Mouse (Mus musculus): ENCODE data around the gene Nectin1. TPM values are rescaled to one million over a fixed set of nuclear protein-coding genes. Genes with fewer than 3 reads are reported as not detected.

Nectin1 gene
- polyA plus RNA-seq, 1 experiment from 2014 or later = 5.9 TPM

DNA sequence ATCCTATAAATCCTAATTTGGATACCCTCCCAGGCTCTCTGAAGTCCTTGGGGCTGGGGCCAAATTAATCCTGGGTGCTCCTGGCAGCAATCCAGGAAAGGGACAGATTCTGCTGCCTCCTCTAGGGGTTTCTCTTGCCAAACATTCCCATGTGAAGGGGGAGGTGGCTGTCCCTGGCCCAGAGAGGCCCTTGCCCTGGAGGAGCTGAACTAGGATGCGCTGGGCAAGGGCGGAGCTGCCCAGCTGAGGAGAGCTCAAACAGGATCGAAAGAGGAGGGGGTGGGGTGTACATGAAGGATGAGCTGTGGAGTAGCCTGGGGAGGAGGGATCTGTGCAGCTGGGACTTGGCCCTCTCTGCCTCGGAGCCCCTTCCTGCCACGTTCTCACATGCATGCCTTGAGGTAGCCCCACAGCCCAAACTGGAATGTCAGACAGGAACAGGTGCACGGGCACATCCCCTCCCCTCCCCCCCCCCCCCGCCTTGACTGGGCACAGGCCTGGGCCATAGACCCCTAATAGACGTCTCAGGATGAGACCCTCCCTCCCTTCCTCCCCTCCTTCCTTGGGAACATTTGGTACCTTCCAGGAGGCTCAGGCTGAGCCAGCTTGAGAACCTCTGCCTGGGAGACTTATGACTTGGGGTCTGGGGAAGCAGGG, 99.3 kb downstream of the Nectin1 start:
- Histone ChIP-seq H3K4me1 (replicated peaks; ENCODE audit: control insufficient read depth, insufficient read depth, low read length) (peaks cover 7% of the 10 kb centered on the region; the same call in 1 of the 2 replicates), H3K27ac (ENCODE audit: low read depth) (no peak overlapping the region), H3K9ac (ENCODE audit: low read length) (no peak overlapping the region), H3K9me3 (ENCODE audit: control insufficient read depth, low read length) (no peaks in the 10 kb centered on the region), H3K36me3 (ENCODE audit: control insufficient read depth, insufficient read depth, low read length) (no peaks in the 10 kb centered on the region), H3K4me3 (ENCODE audit: low read depth, low read length) (no peak overlapping the region), H3K27me3 (replicated peaks; ENCODE audit: control insufficient read depth, insufficient read depth, low read length) (peaks cover 16% of the 10 kb centered on the region), H3K4me2 (ENCODE audit: low read length) (peak overlapping the region; percentile 11; the same call in 1 of the 2 replicates)
- 5% methylated on average over 7 of the region's 8 CpGs for WGBS
- no peak for DNase-seq (ENCODE audit: low spot score)
- peak; percentile 53; the same call in 1 of the 2 replicates for ATAC-seq (replicated peaks; ENCODE audit: low FRiP score, low TSS enrichment, low read depth)

DNA sequence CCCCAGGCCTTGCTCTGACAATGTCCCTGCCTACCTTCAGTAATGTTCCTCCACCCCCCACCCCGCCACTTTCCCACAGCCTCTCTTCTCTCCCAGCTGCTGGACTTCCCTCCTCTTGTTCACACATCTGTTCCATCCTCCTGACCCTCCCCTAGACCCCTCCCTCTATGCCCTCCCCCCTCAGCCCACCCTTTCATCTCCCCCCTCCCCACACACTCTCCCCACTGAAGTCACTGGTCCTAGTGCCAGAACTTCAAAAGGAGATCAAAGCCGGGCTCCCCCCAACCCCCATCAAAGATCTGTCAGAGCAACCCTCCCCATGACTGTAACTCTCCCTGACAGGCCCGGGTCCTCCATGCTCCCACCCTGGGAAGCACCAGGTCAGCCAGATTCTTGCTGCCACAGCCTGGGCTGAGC, 99.9 kb downstream of the Nectin1 start:
- Histone ChIP-seq H3K36me3 (ENCODE audit: control insufficient read depth, insufficient read depth, low read length) (no peaks in the 10 kb centered on the region), H3K9me3 (ENCODE audit: control insufficient read depth, low read length) (no peaks in the 10 kb centered on the region), H3K9ac (ENCODE audit: low read length) (no peak overlapping the region), H3K4me3 (ENCODE audit: low read depth, low read length) (no peak overlapping the region), H3K4me1 (replicated peaks; ENCODE audit: control insufficient read depth, insufficient read depth, low read length) (peaks cover 7% of the 10 kb centered on the region; the same call in 1 of the 2 replicates), H3K27ac (ENCODE audit: low read depth) (no peak overlapping the region), H3K27me3 (replicated peaks; ENCODE audit: control insufficient read depth, insufficient read depth, low read length) (peaks cover 16% of the 10 kb centered on the region), H3K4me2 (ENCODE audit: low read length) (no peak overlapping the region)
- 7% methylated on average over 3 of the region's 3 CpGs for WGBS
- no peak for DNase-seq (ENCODE audit: low spot score)
- ATAC-seq (replicated peaks; ENCODE audit: low FRiP score, low TSS enrichment, low read depth) = no peak

DNA sequence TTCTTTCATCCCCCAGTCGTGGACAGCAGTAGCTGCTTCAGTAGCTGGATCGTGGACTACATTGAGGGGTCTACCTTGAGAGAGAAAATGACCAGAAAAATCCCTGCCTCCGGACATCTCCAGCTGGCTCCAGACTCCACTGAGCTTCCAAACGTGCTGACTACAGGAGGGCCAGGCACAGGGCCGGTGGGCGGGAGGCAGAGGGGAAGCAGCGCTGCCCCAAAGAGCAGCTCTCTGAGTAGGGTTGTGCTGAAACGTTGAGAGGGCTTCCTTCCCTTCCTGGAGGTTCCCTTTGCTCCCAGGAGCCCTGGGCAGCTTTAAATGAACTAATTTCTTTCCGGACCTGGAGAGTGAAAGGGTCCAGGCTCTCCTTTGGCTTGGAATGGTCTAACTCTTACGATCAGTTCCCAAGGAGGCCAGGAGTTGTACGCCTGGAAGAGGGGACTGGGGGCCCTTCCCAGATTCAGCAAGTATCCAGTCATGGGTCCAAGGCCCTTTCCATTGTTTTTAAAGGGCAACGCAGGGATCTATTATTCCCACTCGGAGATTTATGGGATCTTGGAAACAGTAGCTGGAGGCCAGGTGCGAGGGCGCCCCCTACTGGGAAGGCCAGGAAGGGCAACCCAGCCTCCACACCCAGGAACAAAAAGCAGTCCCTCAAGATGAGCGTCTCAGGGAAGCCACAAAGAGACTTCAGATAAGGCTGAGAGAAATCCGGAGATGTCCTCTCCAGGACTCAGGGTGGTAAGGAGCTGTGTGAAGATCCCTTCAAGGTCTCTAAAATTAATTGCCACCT, 102.1 kb downstream of the Nectin1 start:
- H3K9ac ChIP-seq (ENCODE audit: low read length) = no peak overlapping the region
- H3K36me3 ChIP-seq (ENCODE audit: control insufficient read depth, insufficient read depth, low read length) = no peaks in the 10 kb centered on the region
- H3K4me2 ChIP-seq (ENCODE audit: low read length) = no peak overlapping the region
- WGBS = 8% methylated on average over 17 of the region's 17 CpGs
- H3K27me3 ChIP-seq (replicated peaks; ENCODE audit: control insufficient read depth, insufficient read depth, low read length) = peaks cover 16% of the 10 kb centered on the region
- no peak for ATAC-seq (replicated peaks; ENCODE audit: low FRiP score, low TSS enrichment, low read depth)
- peak; percentile 83 for DNase-seq (ENCODE audit: low spot score)
- no peak overlapping the region for H3K27ac ChIP-seq (ENCODE audit: low read depth)
- H3K4me1 ChIP-seq (replicated peaks; ENCODE audit: control insufficient read depth, insufficient read depth, low read length) = peaks cover 7% of the 10 kb centered on the region; the same call in 1 of the 2 replicates
- no peaks in the 10 kb centered on the region for H3K9me3 ChIP-seq (ENCODE audit: control insufficient read depth, low read length)
- H3K4me3 ChIP-seq (ENCODE audit: low read depth, low read length) = no peak overlapping the region

DNA sequence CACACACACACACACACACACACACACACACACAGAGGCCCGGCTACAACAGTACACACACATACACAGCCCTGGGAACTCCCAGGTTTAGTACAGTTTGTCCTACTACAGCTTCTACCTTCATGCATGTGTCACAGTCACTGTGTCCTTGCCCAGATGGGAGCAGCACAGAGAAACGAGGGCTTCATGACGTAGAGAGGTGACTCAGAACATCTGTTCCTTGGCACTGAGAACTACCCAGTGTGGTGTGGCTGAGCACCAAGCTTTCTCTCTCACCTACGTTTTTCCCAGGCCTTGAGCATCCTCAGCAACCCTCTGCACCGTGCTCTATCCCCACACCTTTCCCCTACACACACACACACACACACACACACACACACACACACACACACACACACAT, 104.1 kb downstream of the Nectin1 start:
- no peak for ATAC-seq (replicated peaks; ENCODE audit: low FRiP score, low TSS enrichment, low read depth)

DNA sequence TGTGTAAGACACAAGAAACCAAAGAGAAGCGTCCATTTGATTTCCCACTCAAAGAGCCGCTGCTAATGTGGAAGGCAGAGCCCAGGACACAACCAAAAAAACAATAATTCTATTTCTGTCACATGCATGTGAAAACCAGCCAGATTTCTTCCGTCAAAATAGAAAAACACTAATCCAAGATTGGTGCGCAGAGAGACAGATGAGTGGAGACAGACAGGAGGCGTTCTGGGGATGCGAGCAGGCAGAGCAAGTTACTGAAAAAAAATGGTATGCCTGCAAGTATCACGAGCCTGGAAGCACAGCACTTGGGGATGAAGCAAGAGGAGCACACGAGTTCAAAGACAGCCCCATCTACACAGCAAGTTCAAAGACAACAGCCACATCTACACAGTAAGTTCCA, 106.5 kb downstream of the Nectin1 start:
- H3K4me2 ChIP-seq (ENCODE audit: low read length) = no peak overlapping the region
- H3K27ac ChIP-seq (ENCODE audit: low read depth) = no peak overlapping the region
- H3K4me3 ChIP-seq (ENCODE audit: low read depth, low read length) = no peak overlapping the region
- no peak overlapping the region for H3K9ac ChIP-seq (ENCODE audit: low read length)
- H3K9me3 ChIP-seq (ENCODE audit: control insufficient read depth, low read length) = no peaks in the 10 kb centered on the region
- DNase-seq (ENCODE audit: low spot score) (no peak), ATAC-seq (replicated peaks; ENCODE audit: low FRiP score, low TSS enrichment, low read depth) (no peak)
- peaks cover 6% of the 10 kb centered on the region for H3K27me3 ChIP-seq (replicated peaks; ENCODE audit: control insufficient read depth, insufficient read depth, low read length)
- H3K4me1 ChIP-seq (replicated peaks; ENCODE audit: control insufficient read depth, insufficient read depth, low read length) = no peaks in the 10 kb centered on the region
- no peaks in the 10 kb centered on the region for H3K36me3 ChIP-seq (ENCODE audit: control insufficient read depth, insufficient read depth, low read length)
- 72% methylated on average over 8 of the region's 8 CpGs for WGBS

More for the DNA sequence above, 104.1 kb downstream of the Nectin1 start:
- no peaks in the 10 kb centered on the region for H3K36me3 ChIP-seq (ENCODE audit: control insufficient read depth, insufficient read depth, low read length)
- no peak overlapping the region for H3K4me3 ChIP-seq (ENCODE audit: low read depth, low read length)
- 54% methylated on average over 5 of the region's 5 CpGs for WGBS
- H3K27me3 ChIP-seq (replicated peaks; ENCODE audit: control insufficient read depth, insufficient read depth, low read length) = peaks cover 16% of the 10 kb centered on the region
- no peak overlapping the region for H3K9ac ChIP-seq (ENCODE audit: low read length)
- H3K4me2 ChIP-seq (ENCODE audit: low read length) = no peak overlapping the region
- peaks cover 6% of the 10 kb centered on the region; the same call in 1 of the 2 replicates for H3K4me1 ChIP-seq (replicated peaks; ENCODE audit: control insufficient read depth, insufficient read depth, low read length)
- no peak overlapping the region for H3K27ac ChIP-seq (ENCODE audit: low read depth)
- no peaks in the 10 kb centered on the region for H3K9me3 ChIP-seq (ENCODE audit: control insufficient read depth, low read length)
- no peak for DNase-seq (ENCODE audit: low spot score)

DNA sequence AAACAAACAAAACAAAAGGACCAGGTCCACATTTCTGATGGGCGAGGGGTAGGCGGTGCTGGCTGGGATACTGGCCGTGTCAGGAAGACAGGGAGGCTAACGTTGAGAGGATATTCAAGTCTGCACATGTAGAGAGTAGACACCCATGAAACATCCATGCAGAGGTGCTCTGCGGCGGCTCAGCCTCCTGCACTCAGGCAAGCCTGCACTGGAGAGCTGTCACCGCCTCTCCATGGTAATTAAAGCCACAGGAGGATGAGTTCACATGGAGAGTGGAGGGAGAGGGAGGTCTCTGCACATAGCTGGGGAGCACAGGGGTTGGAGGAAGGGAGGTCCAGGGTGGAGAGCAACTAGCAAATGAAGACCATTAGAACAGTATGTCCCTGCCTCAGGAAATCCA, 107.4 kb downstream of the Nectin1 start:
- Histone ChIP-seq H3K9me3 (ENCODE audit: control insufficient read depth, low read length) (no peaks in the 10 kb centered on the region), H3K9ac (ENCODE audit: low read length) (no peak overlapping the region), H3K4me1 (replicated peaks; ENCODE audit: control insufficient read depth, insufficient read depth, low read length) (no peaks in the 10 kb centered on the region), H3K27me3 (replicated peaks; ENCODE audit: control insufficient read depth, insufficient read depth, low read length) (no peaks in the 10 kb centered on the region), H3K4me2 (ENCODE audit: low read length) (no peak overlapping the region), H3K27ac (ENCODE audit: low read depth) (no peak overlapping the region), H3K36me3 (ENCODE audit: control insufficient read depth, insufficient read depth, low read length) (no peaks in the 10 kb centered on the region), H3K4me3 (ENCODE audit: low read depth, low read length) (no peak overlapping the region)
- DNase-seq (ENCODE audit: low spot score) (no peak), ATAC-seq (replicated peaks; ENCODE audit: low FRiP score, low TSS enrichment, low read depth) (no peak)
- 74% methylated on average over 7 of the region's 7 CpGs for WGBS

DNA sequence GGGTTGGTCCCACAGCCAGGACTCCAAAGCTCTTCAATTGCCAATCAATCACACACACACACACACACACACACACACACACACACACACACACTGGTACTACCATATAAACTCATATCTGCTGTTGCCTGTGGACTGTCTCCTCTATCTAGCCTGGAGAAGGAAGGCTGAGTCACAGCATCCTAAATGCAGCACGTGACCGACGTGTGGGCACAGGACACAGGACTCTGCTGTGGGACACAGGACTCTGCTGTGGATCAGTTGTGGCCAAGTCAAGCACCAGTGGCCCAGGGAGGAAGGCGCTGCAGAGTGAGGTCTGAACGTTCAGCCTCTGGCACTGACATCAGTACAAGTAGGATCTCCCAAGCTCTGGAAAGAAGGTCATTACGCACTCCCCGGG, 112.1 kb downstream of the Nectin1 start:
- H3K4me1 ChIP-seq (replicated peaks; ENCODE audit: control insufficient read depth, insufficient read depth, low read length) = no peaks in the 10 kb centered on the region
- WGBS = 88% methylated on average over 7 of the region's 7 CpGs
- ATAC-seq (replicated peaks; ENCODE audit: low FRiP score, low TSS enrichment, low read depth) = no peak

More for the DNA sequence above, 112.1 kb downstream of the Nectin1 start:
- no peak overlapping the region for H3K9ac ChIP-seq (ENCODE audit: low read length)
- H3K36me3 ChIP-seq (ENCODE audit: control insufficient read depth, insufficient read depth, low read length) = no peaks in the 10 kb centered on the region
- H3K27ac ChIP-seq (ENCODE audit: low read depth) = no peak overlapping the region
- H3K4me2 ChIP-seq (ENCODE audit: low read length) = no peak overlapping the region
- no peaks in the 10 kb centered on the region for H3K9me3 ChIP-seq (ENCODE audit: control insufficient read depth, low read length)
- no peaks in the 10 kb centered on the region for H3K27me3 ChIP-seq (replicated peaks; ENCODE audit: control insufficient read depth, insufficient read depth, low read length)
- no peak for DNase-seq (ENCODE audit: low spot score)
- H3K4me3 ChIP-seq (ENCODE audit: low read depth, low read length) = no peak overlapping the region

Measured in intestine, embryonic 14.5 days (tissue).